Mouse (Mus musculus) olfactory bulb, adult 2 months (tissue): ENCODE data around the gene Mapk10.

Experiments
- CTCF ChIP-seq: fragments of 200-500 bp; IDR thresholded peaks from 2 replicates; pipeline ENCODE4 v1.5.1; 2012; ENCODE audit warnings: low read depth, mild to moderate bottlenecking, low read length, moderate library complexity; ENCODE audit not compliant: insufficient read depth
- POLR2A ChIP-seq: fragments of 200-500 bp; IDR thresholded peaks from 2 replicates; pipeline ENCODE4 v1.6.1; 2012; ENCODE audit warnings: mild to moderate bottlenecking, low read depth, low read length, moderate library complexity; ENCODE audit not compliant: insufficient read depth

DNA sequence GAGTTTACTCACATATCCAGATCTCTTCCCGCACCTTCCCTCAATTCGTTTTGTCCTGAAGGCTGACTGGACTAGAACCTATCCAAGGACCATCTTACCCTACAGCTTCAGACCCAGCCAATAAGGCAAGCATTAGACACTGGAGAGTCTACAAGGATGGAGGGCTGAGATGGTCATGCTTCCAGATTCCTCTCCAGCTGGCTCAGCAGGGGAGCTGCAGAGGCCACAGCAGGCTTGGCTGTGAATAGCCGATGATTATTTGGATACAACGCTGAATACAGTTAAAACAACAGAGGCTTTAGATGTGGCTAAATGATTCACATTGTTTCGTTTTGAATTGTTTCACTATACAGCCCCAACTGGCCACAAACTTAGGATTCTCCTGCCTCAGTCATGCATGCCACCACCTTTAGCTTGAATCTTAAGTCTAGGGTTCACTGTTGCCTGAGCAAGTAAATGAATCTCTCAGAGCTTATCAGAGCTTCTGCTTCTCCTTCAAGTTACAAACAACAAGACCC lies 108.2 kb downstream of the Mapk10 start:
- no peak for TF ChIP-seq CTCF
- no peak for TF ChIP-seq POLR2A
